Mouse (Mus musculus) urinary bladder, postnatal 14 days (tissue): ENCODE measurements around the gene Crybb1.

Source experiments
- DNase-seq: peaks from one replicate; pipeline ENCODE4 v3.0.0; 2021; ENCODE audit warnings: low spot score

The Crybb1 gene

DNA sequence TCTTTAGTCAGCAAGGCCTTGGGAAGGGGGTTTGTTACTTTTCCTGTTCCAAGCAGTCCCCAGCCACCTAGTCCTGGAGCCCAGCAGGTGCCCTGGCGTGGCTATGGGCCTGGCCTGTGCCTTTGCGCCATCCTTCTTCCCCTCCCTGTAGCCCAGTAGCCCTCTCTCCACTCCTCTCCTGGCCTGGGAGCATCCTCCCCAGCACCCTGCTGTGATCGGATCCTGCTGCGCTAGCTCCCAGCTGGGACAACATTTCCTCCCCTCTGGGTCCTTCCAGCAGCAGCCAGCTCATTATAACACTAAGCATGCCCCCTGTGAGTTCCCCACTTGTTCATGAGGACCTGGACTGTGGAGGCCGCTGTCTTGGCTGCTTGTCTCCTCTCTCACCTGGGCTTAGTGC is 50.2 kb downstream of the Crybb1 start:
- no peak for DNase-seq

DNA sequence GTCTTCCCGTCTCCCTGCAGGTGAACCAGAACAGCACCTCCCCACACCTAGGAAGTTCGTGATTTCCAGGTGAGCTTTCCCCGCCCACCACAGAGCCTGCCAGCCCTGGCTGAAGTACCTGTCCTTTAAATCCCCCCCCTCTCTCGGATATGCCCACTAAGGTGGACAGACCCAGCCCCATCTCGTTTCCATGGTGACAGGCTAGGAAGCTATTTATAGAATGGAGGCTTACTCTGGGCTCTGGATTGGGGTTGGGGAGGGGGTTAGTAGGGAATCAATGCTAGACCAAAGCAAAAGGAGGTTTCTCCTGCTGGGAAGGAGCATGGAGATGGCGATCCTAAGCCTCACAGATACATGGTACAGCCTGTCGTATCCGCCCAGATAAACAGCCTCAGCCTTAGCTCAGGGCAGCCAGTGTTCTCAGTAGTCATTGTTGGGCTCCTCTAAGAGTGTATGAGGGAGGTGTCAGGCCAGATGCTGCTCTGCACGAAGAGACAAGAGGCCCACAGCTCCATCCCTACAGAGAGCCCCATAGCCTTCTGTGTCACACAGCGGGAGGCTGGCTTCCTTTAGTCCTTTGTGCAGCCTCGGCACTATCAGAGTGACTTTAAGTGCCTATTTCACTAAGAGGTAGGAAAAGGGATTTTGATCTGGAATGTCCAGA is 57.7 kb downstream of the Crybb1 start:
- no peak for DNase-seq

DNA sequence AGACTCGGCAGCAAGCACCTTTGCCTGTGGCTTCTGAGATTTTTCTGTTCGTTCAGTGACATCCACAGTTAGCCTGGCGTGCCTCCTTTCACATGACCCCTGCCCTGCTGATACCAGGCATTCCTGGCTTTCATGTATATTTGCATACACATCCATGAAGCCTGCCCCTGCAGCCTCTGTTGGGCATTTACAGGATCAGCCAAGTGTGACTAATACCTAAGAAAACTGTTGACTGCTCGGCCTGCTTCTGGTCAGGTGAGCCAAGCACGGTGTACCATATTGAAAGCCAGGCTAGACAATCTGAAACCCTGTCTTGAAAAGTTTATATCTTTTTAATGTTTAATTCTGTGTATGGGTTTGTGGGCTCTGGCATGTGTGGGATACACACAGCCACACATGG is 60.9 kb downstream of the Crybb1 start:
- no peak for DNase-seq

DNA sequence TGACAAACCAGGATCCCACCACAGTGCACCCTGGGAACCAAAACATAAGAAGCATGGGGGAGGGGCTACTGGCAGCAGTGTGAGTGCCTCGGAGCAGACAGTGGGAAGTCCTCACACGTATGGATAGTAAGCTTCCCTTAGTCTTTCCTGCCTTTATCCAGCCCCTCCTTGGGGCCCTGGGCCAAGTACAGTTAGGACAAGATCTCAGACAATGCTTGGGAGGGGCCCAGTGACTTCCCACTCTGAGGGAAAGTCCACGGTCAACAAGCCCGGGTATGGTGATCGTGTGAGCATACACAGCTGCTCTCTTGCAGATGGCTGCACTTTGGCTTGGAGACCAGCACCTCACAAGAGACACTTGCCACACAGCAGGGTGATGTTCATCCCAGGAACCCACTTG is 61.7 kb downstream of the Crybb1 start:
- no peak for DNase-seq
